Mouse (Mus musculus) lung, postnatal 0 days (tissue): ENCODE measurements around the gene Tchp.

ENCODE experiments used
- CTCF ChIP-seq: IDR thresholded peaks from 2 replicates; pipeline ENCODE4 v1.5.1; 2016; ENCODE audit warnings: antibody characterized with exemption, mild to moderate bottlenecking
- EP300 ChIP-seq: IDR thresholded peaks from 2 replicates; pipeline ENCODE4 v1.6.1; 2016; ENCODE audit warnings: antibody characterized with exemption, mild to moderate bottlenecking, control low read depth

DNA sequence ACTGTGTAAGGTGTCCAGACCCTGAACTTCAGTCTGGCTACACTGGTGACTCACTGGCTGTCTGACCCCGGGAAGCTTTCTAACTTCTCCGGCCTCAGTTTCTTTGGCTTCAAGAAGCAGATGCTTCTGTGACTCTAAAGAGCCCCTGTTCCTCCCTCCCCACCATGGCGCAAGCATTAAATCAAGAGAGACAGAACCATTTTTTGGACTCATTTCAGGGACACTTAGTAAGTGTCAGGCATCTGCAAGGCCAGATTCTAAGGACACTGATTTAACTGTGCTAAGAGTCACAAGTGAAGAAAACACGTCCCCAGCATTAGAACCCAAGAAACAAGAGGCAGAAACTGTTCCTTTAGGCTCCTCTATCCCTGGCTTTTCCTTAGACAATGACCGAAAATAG lies 21.6 kb upstream of the Tchp start:
- TF ChIP-seq EP300 (no peak), CTCF (no peak)
